Mouse (Mus musculus): ENCODE data around the gene Dvl3.

Gene Dvl3

DNA sequence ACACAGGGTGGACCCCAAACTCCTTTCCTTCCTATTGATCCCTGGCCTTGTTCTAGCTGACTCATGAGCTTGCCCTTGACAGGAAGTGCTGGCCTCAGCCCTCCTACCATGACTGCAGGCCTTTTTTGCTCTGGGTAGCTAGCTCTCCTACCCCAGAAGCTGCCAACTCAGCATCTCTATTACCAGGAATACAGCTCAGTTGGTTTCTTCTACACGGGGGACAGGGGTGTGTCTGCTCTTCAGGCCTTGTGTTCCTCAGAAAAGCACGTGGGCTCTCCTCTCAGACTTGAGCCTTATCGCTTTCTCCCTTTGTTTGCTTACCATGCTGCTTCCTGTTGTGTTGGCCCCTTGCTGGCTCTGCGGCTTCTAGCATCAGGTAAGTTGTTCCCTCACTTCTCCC is 23.7 kb downstream of the Dvl3 start:
- DNase-seq (ENCODE audit: low read depth, low spot score): no peak

DNA sequence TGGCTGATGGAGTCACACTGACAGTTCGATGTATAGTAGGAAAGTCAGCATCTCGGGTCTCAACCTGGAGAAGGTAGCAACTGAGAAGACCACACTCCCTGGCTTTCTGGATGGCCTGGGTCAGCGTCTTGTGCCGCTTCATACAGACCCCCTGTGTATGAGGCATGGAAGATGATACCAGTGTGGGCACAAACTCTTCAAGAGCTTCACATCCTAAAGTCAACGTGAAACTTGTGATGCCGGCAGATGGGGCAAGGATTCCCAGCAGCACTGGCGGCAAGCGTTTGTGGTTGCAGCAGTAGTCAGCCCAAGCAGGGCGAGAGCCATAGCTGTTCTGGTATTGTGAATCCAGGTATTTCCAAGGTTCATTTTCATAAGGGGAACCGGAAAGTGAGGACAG is 28.9 kb downstream of the Dvl3 start:
- no peak for DNase-seq (ENCODE audit: low read depth, low spot score)

DNA sequence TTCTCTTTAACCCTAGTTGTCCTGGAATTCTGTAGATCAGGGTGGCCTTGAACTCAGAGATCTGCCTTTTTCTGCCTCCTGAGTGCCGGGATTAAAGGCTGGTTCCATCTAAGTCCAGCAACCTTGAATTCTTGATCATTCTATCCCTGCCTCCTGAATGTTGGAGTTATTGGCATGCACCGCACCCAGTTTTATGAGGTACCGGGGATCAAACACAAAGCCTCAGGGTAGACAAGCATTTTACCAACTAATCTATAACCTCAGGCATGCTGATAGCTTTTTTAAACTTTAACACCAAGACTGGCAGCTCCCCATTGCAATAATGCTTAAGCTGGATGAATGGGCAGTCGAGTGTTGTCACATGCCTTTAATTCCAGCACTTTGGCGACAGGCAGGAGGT is 30.6 kb downstream of the Dvl3 start:
- peak; percentile 44 for DNase-seq (ENCODE audit: low read depth, low spot score)

DNA sequence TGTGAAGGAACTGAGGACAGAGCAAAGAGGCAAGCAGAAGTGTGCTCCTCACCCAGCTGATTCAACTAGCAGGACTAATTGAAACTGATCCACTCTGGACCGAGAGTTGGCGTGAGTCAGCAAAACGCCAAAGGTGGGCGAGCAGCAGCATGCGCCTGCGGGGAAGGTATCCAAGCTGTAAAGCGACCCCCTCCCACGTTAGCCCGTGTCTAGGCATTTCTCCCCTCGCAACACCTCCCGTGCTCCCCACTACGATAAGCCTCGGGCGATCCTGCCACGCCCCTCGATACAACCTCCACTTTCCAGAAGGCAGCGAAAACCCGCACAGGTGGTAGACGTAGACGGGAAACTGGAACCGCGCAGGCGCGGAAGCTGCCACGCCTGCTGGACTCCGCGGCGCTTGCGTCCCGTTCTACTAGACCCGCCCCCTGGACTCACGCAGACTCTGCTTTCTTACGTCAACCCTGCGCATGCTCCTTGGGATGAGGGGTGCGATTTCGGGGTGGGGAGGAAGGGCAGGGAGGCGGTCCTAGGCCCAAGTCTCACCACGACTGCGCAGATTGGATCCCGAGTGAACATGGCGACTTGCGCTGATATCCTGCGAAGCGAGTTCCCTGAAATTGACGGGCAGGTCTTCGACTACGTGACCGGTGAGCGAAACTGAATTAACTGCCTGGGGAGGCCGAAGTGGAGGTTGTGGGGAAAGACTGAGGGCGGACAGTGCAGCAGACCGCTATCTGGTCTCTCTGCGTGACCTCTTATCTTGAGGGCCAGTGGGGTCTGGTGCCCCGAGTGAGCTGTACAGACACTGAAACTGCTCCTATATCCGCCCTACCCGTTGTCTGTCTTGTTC is 31.5 kb downstream of the Dvl3 start, which contains the start of gene Abcf3:
Gene Abcf3 (plus strand): TSS at position 482 of the 853 bp plus-strand sequence.
- DNase-seq (ENCODE audit: low read depth, low spot score): peak; percentile 100

DNA sequence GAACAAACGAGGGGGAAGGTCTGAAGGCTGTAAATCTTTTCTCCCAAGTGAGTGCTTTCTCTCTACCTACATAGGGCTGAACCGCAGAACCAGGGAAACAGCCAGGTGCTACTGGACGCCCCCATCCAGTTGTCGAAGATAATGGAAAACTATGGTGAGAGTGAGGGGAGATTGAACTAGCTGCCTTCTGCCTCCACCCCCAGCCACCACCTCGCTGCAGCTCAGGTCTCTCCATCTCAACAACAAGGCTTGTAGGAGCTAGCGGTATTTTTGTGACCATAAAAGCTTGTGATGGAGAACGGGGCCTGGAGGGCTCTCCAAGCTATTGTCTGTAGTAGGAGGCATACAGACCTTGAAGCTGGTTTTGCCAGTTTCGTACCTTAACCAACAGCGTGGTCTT is 32.4 kb downstream of the Dvl3 start:
- no peak for DNase-seq (ENCODE audit: low read depth, low spot score)

DNA sequence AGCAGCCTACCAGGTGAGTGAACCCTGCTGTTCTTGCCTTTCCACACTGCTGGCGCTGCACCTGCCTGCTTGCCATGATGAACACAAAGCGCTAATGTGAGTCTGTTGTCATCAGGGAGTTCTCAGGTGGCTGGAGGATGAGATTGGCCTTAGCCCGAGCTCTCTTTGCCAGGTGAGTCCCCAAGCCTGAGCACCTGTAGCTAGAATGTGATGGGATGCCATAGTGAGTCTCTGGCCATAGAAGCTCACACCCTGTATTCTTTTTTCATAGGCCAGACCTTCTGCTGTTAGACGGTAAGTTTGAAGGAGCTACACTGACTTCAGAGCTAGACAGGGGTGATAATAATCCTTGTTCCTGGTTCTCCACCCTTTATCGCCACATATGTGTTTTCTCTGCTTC is 34.9 kb downstream of the Dvl3 start:
- DNase-seq (ENCODE audit: low read depth, low spot score): no peak

DNA sequence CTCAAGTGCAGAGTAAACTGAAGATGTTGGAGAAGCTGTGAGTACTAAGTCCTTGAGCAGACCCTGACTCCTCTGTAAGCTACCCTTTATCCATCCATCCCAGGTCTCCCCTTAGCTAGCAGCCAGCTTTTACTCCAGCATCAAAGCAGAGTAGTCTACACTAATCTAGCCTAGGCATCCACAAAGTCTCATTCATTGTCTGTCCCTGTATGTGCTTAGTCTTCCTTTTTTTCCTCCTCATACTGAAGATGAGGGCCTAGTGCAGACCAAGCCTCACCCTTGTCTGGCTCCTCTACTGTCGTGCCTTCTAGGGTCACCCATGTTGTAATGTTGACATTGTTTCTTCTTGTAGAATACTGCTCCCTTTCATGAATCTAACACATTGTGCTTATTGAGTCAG is 35.8 kb downstream of the Dvl3 start:
- no peak for DNase-seq (ENCODE audit: low read depth, low spot score)

DNA sequence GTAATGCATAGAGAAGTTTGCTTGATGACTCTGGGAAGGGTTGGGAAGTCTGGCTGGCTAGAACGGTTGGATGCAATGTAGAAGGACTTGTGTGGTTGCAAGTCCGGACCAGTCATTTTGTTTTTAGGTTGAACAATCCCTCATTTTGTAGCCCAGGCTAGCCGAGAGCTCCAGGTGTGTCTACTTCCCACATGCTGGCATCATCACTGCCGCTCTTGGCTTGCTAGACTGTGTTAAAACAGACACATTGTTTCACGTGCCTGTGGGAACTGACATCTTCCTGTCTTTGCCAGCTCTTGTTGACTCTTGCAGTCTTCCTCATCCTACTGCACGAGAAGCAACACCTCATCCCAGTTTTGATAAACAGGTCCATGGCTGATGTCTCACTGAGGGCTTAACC is 38.2 kb downstream of the Dvl3 start:
- DNase-seq (ENCODE audit: low read depth, low spot score): no peak

DNA sequence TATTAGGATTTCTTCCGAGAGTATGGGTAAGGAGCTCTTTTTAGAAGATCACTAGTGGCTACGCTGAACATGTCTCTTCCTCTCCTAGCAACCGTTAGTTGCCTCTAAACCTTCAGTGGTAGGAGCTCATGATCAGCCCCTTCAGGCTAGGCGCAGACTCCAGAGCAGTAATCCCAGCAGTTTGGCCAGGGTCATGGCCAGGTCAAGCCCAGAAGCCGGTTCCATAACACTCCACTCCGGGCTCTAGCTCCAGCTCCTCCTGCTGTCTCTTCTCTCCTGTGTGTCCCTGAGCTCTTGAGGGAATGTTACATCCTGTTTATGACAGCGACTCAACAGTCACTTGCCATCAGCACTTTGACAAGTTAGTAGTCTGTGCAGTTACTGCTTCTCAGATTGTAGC is 40.6 kb downstream of the Dvl3 start:
- no peak for DNase-seq (ENCODE audit: low read depth, low spot score)

DNA sequence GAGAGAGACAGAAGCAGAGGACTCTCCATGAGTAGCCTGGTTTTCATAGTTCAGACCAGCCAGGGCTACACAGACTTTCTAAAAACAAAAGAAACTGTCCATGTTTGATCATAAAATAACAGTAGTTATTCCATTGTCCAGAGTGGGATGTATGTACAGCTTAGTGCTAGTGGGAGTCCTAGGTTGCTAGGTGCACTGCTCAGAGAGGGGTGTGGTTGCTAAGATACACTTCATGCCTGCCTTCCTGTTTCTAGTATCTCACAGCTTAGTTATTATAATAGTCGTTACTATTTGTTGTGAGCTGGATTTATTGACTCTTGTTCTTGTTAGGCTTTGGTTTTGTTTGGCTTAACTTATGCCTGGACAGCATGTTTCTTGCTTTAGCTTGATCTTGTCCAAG is 48.3 kb downstream of the Dvl3 start:
- no peak for DNase-seq (ENCODE audit: low read depth, low spot score)
